Mouse (Mus musculus): ENCODE data around the gene Efna2. TPM values are rescaled to one million over a fixed set of nuclear protein-coding genes. Genes with fewer than 3 reads are reported as not detected.
A peak's percentile ranks its signal among the peaks of the same experiment; 100 is the strongest.

Efna2 gene
- polyA plus RNA-seq, 1 experiment from 2014 or later = 21.4 TPM

- peak overlapping the region; percentile 43; the same call in 1 of the 2 replicates for H3K9ac ChIP-seq
- peaks cover 33% of the 10 kb centered on the region for H3K36me3 ChIP-seq
- ATAC-seq (ENCODE audit: low FRiP score) = no peak
- H3K27ac ChIP-seq = 0 out of 2 replicates have a peak overlapping the region, but pooled peaks have one; percentile 5
- H3K9me3 ChIP-seq = no peaks in the 10 kb centered on the region
- no peaks in the 10 kb centered on the region for H3K27me3 ChIP-seq
- WGBS = 88% methylated on average over 10 of the region's 10 CpGs
- H3K4me3 ChIP-seq = no peak overlapping the region
- no peak overlapping the region for H3K4me2 ChIP-seq
- peaks cover 60% of the 10 kb centered on the region for H3K4me1 ChIP-seq (replicated peaks)
Observed at GRCm38 (mm10) chr10:80173955-80174640, 5.2 kb upstream of the Efna2 start.

GRCm38 (mm10) chr10:80174705-80175104, 4.6 kb upstream of the Efna2 start:
- peak overlapping the region; percentile 43; the same call in 1 of the 2 replicates for H3K9ac ChIP-seq
- 49% methylated on average over 2 of the region's 2 CpGs for WGBS

GRCm38 (mm10) chr10:80175536-80176269, 3.6 kb upstream of the Efna2 start:
- peaks cover 55% of the 10 kb centered on the region for H3K4me1 ChIP-seq (replicated peaks)
- peaks cover 22% of the 10 kb centered on the region for H3K36me3 ChIP-seq
- whole genome bisulfite sequencing = 24% methylated on average over 4 of the region's 4 CpGs
- H3K27ac ChIP-seq = peak overlapping the region; percentile 4; the same call in 1 of the 2 replicates
- no peak overlapping the region for H3K4me3 ChIP-seq
- H3K9me3 ChIP-seq = no peaks in the 10 kb centered on the region
- H3K4me2 ChIP-seq = no peak overlapping the region
- ATAC-seq (ENCODE audit: low FRiP score) = no peak; the same call in 1 of the 2 replicates
- H3K27me3 ChIP-seq = no peaks in the 10 kb centered on the region
- peak overlapping the region; percentile 46 for H3K9ac ChIP-seq

More at GRCm38 (mm10) chr10:80174705-80175104, 4.6 kb upstream of the Efna2 start:
- Histone ChIP-seq H3K4me2 (no peak overlapping the region), H3K27me3 (no peaks in the 10 kb centered on the region), H3K4me1 (replicated peaks) (peaks cover 55% of the 10 kb centered on the region), H3K4me3 (no peak overlapping the region), H3K27ac (0 out of 2 replicates have a peak overlapping the region, but pooled peaks have one; percentile 5), H3K36me3 (peaks cover 32% of the 10 kb centered on the region), H3K9me3 (no peaks in the 10 kb centered on the region)
- ATAC-seq (ENCODE audit: low FRiP score) = no peak

GRCm38 (mm10) chr10:80176270-80176834, 2.9 kb upstream of the Efna2 start:
- peak overlapping the region; percentile 46 for H3K9ac ChIP-seq
- 83% methylated on average over 5 of the region's 5 CpGs for WGBS
- H3K4me3 ChIP-seq = no peak overlapping the region
- ATAC-seq (ENCODE audit: low FRiP score) = no peak
- H3K36me3 ChIP-seq = peaks cover 15% of the 10 kb centered on the region
- H3K27me3 ChIP-seq = no peaks in the 10 kb centered on the region
- peak overlapping the region; percentile 4; the same call in 1 of the 2 replicates for H3K27ac ChIP-seq
- H3K4me1 ChIP-seq (replicated peaks) = peaks cover 57% of the 10 kb centered on the region
- no peaks in the 10 kb centered on the region for H3K9me3 ChIP-seq
- H3K4me2 ChIP-seq = no peak overlapping the region

GRCm38 (mm10) chr10:80177441-80178279, 1.6 kb upstream of the Efna2 start:
- Histone ChIP-seq H3K27ac (no peak overlapping the region), H3K4me1 (replicated peaks) (peaks cover 57% of the 10 kb centered on the region), H3K4me3 (no peak overlapping the region), H3K36me3 (peaks cover 12% of the 10 kb centered on the region), H3K27me3 (no peaks in the 10 kb centered on the region), H3K9me3 (no peaks in the 10 kb centered on the region), H3K9ac (peak overlapping the region; percentile 39; the same call in 1 of the 2 replicates), H3K4me2 (no peak overlapping the region)
- WGBS = 47% methylated on average over 7 of the region's 7 CpGs
- no peak for ATAC-seq (ENCODE audit: low FRiP score)

- Histone ChIP-seq H3K4me2 (peak overlapping the region; percentile 94), H3K9ac (peak overlapping the region; percentile 97), H3K27ac (no peak overlapping the region), H3K4me3 (peak overlapping the region; percentile 82), H3K27me3 (no peaks in the 10 kb centered on the region; the same call in 1 of the 2 replicates), H3K9me3 (no peaks in the 10 kb centered on the region), H3K4me1 (replicated peaks) (peaks cover 46% of the 10 kb centered on the region), H3K36me3 (peaks cover 12% of the 10 kb centered on the region)
- ATAC-seq (ENCODE audit: low FRiP score) = no peak
- WGBS = 47% methylated on average over 6 of the region's 6 CpGs
Observed at GRCm38 (mm10) chr10:80180288-80180687, 1.0 kb downstream of the Efna2 start.

- ATAC-seq (ENCODE audit: low FRiP score) = no peak
- Histone ChIP-seq H3K4me3 (peak overlapping the region; percentile 82), H3K4me1 (replicated peaks) (peaks cover 48% of the 10 kb centered on the region), H3K27ac (no peak overlapping the region), H3K9me3 (no peaks in the 10 kb centered on the region), H3K36me3 (peaks cover 12% of the 10 kb centered on the region), H3K4me2 (peak overlapping the region; percentile 94), H3K9ac (peak overlapping the region; percentile 97), H3K27me3 (peaks cover 4% of the 10 kb centered on the region; the same call in 1 of the 2 replicates)
- 41% methylated on average over 5 of the region's 5 CpGs for WGBS
Observed at GRCm38 (mm10) chr10:80180823-80181222, 1.5 kb downstream of the Efna2 start.

GRCm38 (mm10) chr10:80182547-80182946, 3.3 kb downstream of the Efna2 start:
- no peak for ATAC-seq (ENCODE audit: low FRiP score)
- Histone ChIP-seq H3K4me1 (replicated peaks) (peaks cover 48% of the 10 kb centered on the region), H3K9me3 (no peaks in the 10 kb centered on the region), H3K27ac (no peak overlapping the region), H3K4me2 (no peak overlapping the region), H3K4me3 (0 out of 2 replicates have a peak overlapping the region, but pooled peaks have one; percentile 82), H3K9ac (peak overlapping the region; percentile 97), H3K36me3 (peaks cover 23% of the 10 kb centered on the region), H3K27me3 (peaks cover 10% of the 10 kb centered on the region; the same call in 1 of the 2 replicates)
- 94% methylated on average over 7 of the region's 7 CpGs for WGBS

GRCm38 (mm10) chr10:80186649-80187048, 7.4 kb downstream of the Efna2 start:
- Histone ChIP-seq H3K4me2 (no peak overlapping the region), H3K4me3 (no peak overlapping the region), H3K9ac (no peak overlapping the region), H3K4me1 (replicated peaks) (peaks cover 36% of the 10 kb centered on the region), H3K36me3 (peaks cover 40% of the 10 kb centered on the region), H3K9me3 (no peaks in the 10 kb centered on the region), H3K27me3 (peaks cover 23% of the 10 kb centered on the region; the same call in 1 of the 2 replicates), H3K27ac (no peak overlapping the region)
- ATAC-seq (ENCODE audit: low FRiP score) = no peak
- WGBS = 40% methylated on average over 27 of the region's 27 CpGs

- Histone ChIP-seq H3K9me3 (no peaks in the 10 kb centered on the region), H3K36me3 (peaks cover 32% of the 10 kb centered on the region), H3K27ac (no peak overlapping the region), H3K4me2 (no peak overlapping the region), H3K4me1 (replicated peaks) (peaks cover 26% of the 10 kb centered on the region), H3K4me3 (no peak overlapping the region), H3K27me3 (peaks cover 23% of the 10 kb centered on the region; the same call in 1 of the 2 replicates), H3K9ac (no peak overlapping the region)
- no peak for ATAC-seq (ENCODE audit: low FRiP score)
- WGBS = 87% methylated on average over 10 of the region's 10 CpGs
Observed at GRCm38 (mm10) chr10:80187739-80188138, 8.5 kb downstream of the Efna2 start.

GRCm38 (mm10) chr10:80188453-80189024, 9.3 kb downstream of the Efna2 start:
- H3K9me3 ChIP-seq = no peaks in the 10 kb centered on the region
- peaks cover 28% of the 10 kb centered on the region for H3K36me3 ChIP-seq
- no peak overlapping the region for H3K4me3 ChIP-seq
- WGBS = 65% methylated on average over 15 of the region's 15 CpGs
- no peak overlapping the region for H3K9ac ChIP-seq
- no peak overlapping the region for H3K4me2 ChIP-seq
- H3K27me3 ChIP-seq = peaks cover 27% of the 10 kb centered on the region; the same call in 1 of the 2 replicates
- H3K4me1 ChIP-seq (replicated peaks) = peaks cover 26% of the 10 kb centered on the region
- ATAC-seq (ENCODE audit: low FRiP score) = no peak
- no peak overlapping the region for H3K27ac ChIP-seq
